Mouse (Mus musculus): Measurements from ENCODE around the gene Gna12.

The Gna12 gene

GRCm38 (mm10) chr5:140710315-140710714 is 119.9 kb downstream of the Gna12 start:
- DNase-seq (ENCODE audit: low spot score): no peak

All from testis, postnatal 14 days (tissue).